Mouse (Mus musculus) CH12.LX (cell line): ENCODE data around the gene Herc2.

Experiments used
- CTCF ChIP-seq, 2 experiments: IDR thresholded peaks in 1 of 2; conservative IDR thresholded peaks in 1 of 2; 2 replicates each; pipeline ENCODE4 v1.5.1; 2011 to 2012; ENCODE audit warnings: low read depth in 2 of 2, low read length in 2 of 2, improper control_type of control experiment in 1 of 2, inconsistent platforms in 1 of 2, mild to moderate bottlenecking in 1 of 2, moderate library complexity in 1 of 2
- EP300 ChIP-seq: IDR thresholded peaks from 2 replicates; pipeline ENCODE4 v1.6.1; 2011; ENCODE audit warnings: low read length, improper control_type of control experiment
- JUN ChIP-seq: IDR thresholded peaks from 2 replicates; pipeline ENCODE4 v1.6.1; 2011; ENCODE audit warnings: low read depth, mild to moderate bottlenecking, low read length, improper control_type of control experiment, moderate library complexity; ENCODE audit not compliant: insufficient read depth
- JUND ChIP-seq: conservative IDR thresholded peaks from 2 replicates; pipeline ENCODE4 v1.6.1; 2011; ENCODE audit warnings: low read depth, low read length, improper control_type of control experiment
- KAT2A ChIP-seq: IDR thresholded peaks from 2 replicates; pipeline ENCODE4 v1.6.1; 2012; ENCODE audit warnings: low read length, improper control_type of control experiment, inconsistent platforms; ENCODE audit not compliant: insufficient replicate concordance
- MAX ChIP-seq: IDR thresholded peaks from 2 replicates; pipeline ENCODE4 v1.6.1; 2011; ENCODE audit warnings: low read length, improper control_type of control experiment
- MEF2A ChIP-seq: IDR thresholded peaks from 2 replicates; pipeline ENCODE4 v1.6.1; 2014; ENCODE audit warnings: low read depth, mild to moderate bottlenecking, inconsistent platforms, low read length, improper control_type of control experiment, borderline replicate concordance
- POLR2A ChIP-seq: IDR thresholded peaks from 2 replicates; pipeline ENCODE4 v1.6.1; 2011; ENCODE audit warnings: low read depth, mild to moderate bottlenecking, improper control_type of control experiment, low read length
- POLR2AphosphoS2 ChIP-seq: IDR thresholded peaks from 2 replicates; pipeline ENCODE4 v1.6.1; 2011; ENCODE audit warnings: low read depth, low read length, improper control_type of control experiment
- UBTF ChIP-seq: IDR thresholded peaks from 2 replicates; pipeline ENCODE4 v1.6.1; 2012; ENCODE audit warnings: low read depth, mild to moderate bottlenecking, inconsistent platforms, low read length, improper control_type of control experiment, moderate library complexity
- USF2 ChIP-seq: conservative IDR thresholded peaks from 2 replicates; pipeline ENCODE4 v1.6.1; 2011; ENCODE audit warnings: low read depth, low read length, improper control_type of control experiment

DNA sequence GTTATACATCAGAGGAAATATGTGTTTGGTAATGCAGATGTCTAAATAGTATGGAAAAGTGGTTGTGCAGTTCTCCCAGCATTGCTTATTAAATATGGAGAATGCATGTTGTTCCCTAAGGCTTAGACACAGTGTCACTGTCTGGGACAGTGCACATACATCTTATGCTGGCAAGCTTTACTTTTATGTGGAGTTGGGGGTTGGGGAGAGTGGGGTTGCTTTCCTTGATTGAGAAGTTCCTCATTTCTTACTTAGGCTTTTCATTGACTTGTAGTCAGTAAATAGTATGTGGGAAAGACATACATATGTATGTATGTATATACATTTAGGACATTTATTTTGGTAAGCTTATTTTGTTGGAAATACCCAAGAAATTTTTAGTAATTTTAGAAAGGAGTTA lies 3.0 kb downstream of the Herc2 start:
- TF ChIP-seq CTCF (conservative IDR thresholded peaks at IDR 0.05 in 1 of 2, IDR thresholded peaks at IDR 0.05 in 1 of 2; ENCODE audit: low read depth in 2 of 2, low read length in 2 of 2) (no peak), JUN (no peak), KAT2A (no peak), MAX (no peak), POLR2AphosphoS2 (no peak), POLR2A (no peak), JUND (no peak), USF2 (no peak), UBTF (no peak), MEF2A (no peak), EP300 (no peak)
